ENCODE assay signal across 9 mouse cellular contexts in genomic region chr5:140659607-140660272, GRCm38 (mm10). TPM values are rescaled to one million over a fixed set of nuclear protein-coding genes. Genes with fewer than 3 reads are reported as not detected.
DNase-seq lines count a peak whose midpoint lies in the region; ATAC-seq and TF ChIP-seq lines count a peak whose summit lies in the region.
"Had no signal": no experiment of that assay in that cellular context is flagged by ENCODE, and none has a peak within 500 bp of the region (broad histone marks: within the 10 kb centered on the region; RNA-seq: fewer than 3 reads in every experiment).

No protein-coding gene starts in this region.

- H3K27me3 ChIP-seq in kidney, postnatal 0 days (ENCODE audit: insufficient read depth, low read length): no peaks in the 10 kb centered on the region
- no peaks in the 10 kb centered on the region for H3K27me3 ChIP-seq in forebrain, embryonic 12.5 days
- H3K27me3 ChIP-seq in neural tube, embryonic 13.5 days: no peaks in the 10 kb centered on the region
- no peaks in the 10 kb centered on the region for H3K27me3 ChIP-seq in heart, embryonic 11.5 days (ENCODE audit: control insufficient read depth, insufficient read depth, low read length)

- H3K9me3 ChIP-seq in kidney, postnatal 0 days (replicated peaks; ENCODE audit: low read length): no peaks in the 10 kb centered on the region
- no peaks in the 10 kb centered on the region for H3K9me3 ChIP-seq in forebrain, embryonic 12.5 days
- no peaks in the 10 kb centered on the region for H3K9me3 ChIP-seq in neural tube, embryonic 13.5 days
- no peaks in the 10 kb centered on the region for H3K9me3 ChIP-seq in heart, embryonic 11.5 days (replicated peaks; ENCODE audit: control insufficient read depth, low read length)
- H3K9me3 ChIP-seq: G1E had no signal

- no peaks in the 10 kb centered on the region for H3K36me3 ChIP-seq in kidney, postnatal 0 days (ENCODE audit: insufficient read depth, low read length)
- H3K36me3 ChIP-seq in forebrain, embryonic 12.5 days (replicated peaks): 0 out of 2 replicates have a peak, but pooled peaks cover 2% of the 10 kb centered on the region
- no peaks in the 10 kb centered on the region; the same call in 1 of the 2 replicates for H3K36me3 ChIP-seq in neural tube, embryonic 13.5 days
- H3K36me3 ChIP-seq in heart, embryonic 11.5 days (ENCODE audit: control insufficient read depth, insufficient read depth, low read length): no peaks in the 10 kb centered on the region
- H3K36me3 ChIP-seq: G1E had no signal

- WGBS in kidney, postnatal 0 days: 33% methylated on average over 16 of the region's 16 CpGs
- WGBS in forebrain, embryonic 12.5 days: 15% methylated on average over 16 of the region's 16 CpGs
- WGBS in neural tube, embryonic 13.5 days: 19% methylated on average over 16 of the region's 16 CpGs
- 53% methylated on average over 16 of the region's 16 CpGs for WGBS in heart, embryonic 11.5 days (ENCODE audit: insufficient replicate concordance)

- no peak overlapping the region for H3K27ac ChIP-seq in kidney, postnatal 0 days
- H3K27ac ChIP-seq in forebrain, embryonic 12.5 days: peak overlapping the region; percentile 95
- H3K27ac ChIP-seq in neural tube, embryonic 13.5 days (replicated peaks): peak overlapping the region; percentile 82
- no peak overlapping the region for H3K27ac ChIP-seq in heart, embryonic 11.5 days (ENCODE audit: low read depth, low read length)

- H3K4me3 ChIP-seq in kidney, postnatal 0 days (replicated peaks; ENCODE audit: low read depth, low read length): no peak overlapping the region
- H3K4me3 ChIP-seq in forebrain, embryonic 12.5 days (replicated peaks): no peak overlapping the region; the same call in 1 of the 2 replicates
- H3K4me3 ChIP-seq in neural tube, embryonic 13.5 days: no peak overlapping the region
- H3K4me3 ChIP-seq in heart, embryonic 11.5 days (ENCODE audit: low read depth, low read length): no peak overlapping the region

- H3K4me1 ChIP-seq in kidney, postnatal 0 days (replicated peaks; ENCODE audit: insufficient read depth, low read length): no peaks in the 10 kb centered on the region
- peaks cover 49% of the 10 kb centered on the region for H3K4me1 ChIP-seq in forebrain, embryonic 12.5 days
- peaks cover 56% of the 10 kb centered on the region for H3K4me1 ChIP-seq in neural tube, embryonic 13.5 days (replicated peaks)
- H3K4me1 ChIP-seq in heart, embryonic 11.5 days (ENCODE audit: control insufficient read depth, insufficient read depth, low read length): peaks cover 22% of the 10 kb centered on the region

- no peak for ATAC-seq in kidney, postnatal 0 days (replicated peaks; ENCODE audit: low FRiP score, low read depth)
- ATAC-seq in forebrain, embryonic 12.5 days (ENCODE audit: low FRiP score): peak; percentile 88
- peak; percentile 92 for ATAC-seq in neural tube, embryonic 13.5 days (ENCODE audit: low read depth)
- ATAC-seq in heart, embryonic 11.5 days (replicated peaks; ENCODE audit: insufficient number of reproducible peaks, low FRiP score, low TSS enrichment): no peak

- H3K9ac ChIP-seq in kidney, postnatal 0 days (ENCODE audit: low read depth, low read length): 0 out of 2 replicates have a peak overlapping the region, but pooled peaks have one; percentile 18
- H3K9ac ChIP-seq in forebrain, embryonic 12.5 days: peak overlapping the region; percentile 21; the same call in 1 of the 2 replicates
- 0 out of 2 replicates have a peak overlapping the region, but pooled peaks have one; percentile 31 for H3K9ac ChIP-seq in neural tube, embryonic 13.5 days
- H3K9ac ChIP-seq in heart, embryonic 11.5 days (ENCODE audit: low read depth, low read length): no peak overlapping the region

- no peak for DNase-seq in kidney, postnatal 0 days (ENCODE audit: low spot score)
- no peak for DNase-seq in kidney, postnatal 10 days
- peak; percentile 65 to 86 for DNase-seq in layer of hippocampus, postnatal 14 days (ENCODE audit: low spot score in 2 of 2)
- no peak for DNase-seq in gastrocnemius, postnatal 25 days
- DNase-seq in adipocyte (ENCODE audit: low spot score): no peak

- no peak overlapping the region for H3K4me2 ChIP-seq in kidney, postnatal 0 days (ENCODE audit: low read length)
- peak overlapping the region; percentile 24 for H3K4me2 ChIP-seq in forebrain, embryonic 12.5 days
- 0 out of 2 replicates have a peak overlapping the region, but pooled peaks have one; percentile 24 for H3K4me2 ChIP-seq in neural tube, embryonic 13.5 days
- H3K4me2 ChIP-seq in heart, embryonic 11.5 days: no peak overlapping the region

- no peak for TF ChIP-seq CTCF in kidney, postnatal 0 days (IDR thresholded peaks at IDR 0.05; ENCODE audit: low read depth)

RNA-seq across cellular contexts. Expression of gene Ttyh3, which starts 10.9 kb away (rescaled TPM):
- 21.7 and 25.3 TPM in 2 replicates for polyA plus RNA-seq in kidney, postnatal 0 days (2015; fragmentation: Nextera tagmentation; extraction: Ambion mirVana)
- polyA plus RNA-seq in forebrain, embryonic 12.5 days (2016; fragmentation: Nextera tagmentation; extraction: Ambion mirVana): 84.5 and 88.0 TPM in 2 replicates
- 100 to 1,000 TPM; 357 to 365 TPM for total RNA-seq in layer of hippocampus, postnatal 14 days (2021)
- polyA plus RNA-seq in neural tube, embryonic 13.5 days (2015; fragmentation: Nextera tagmentation; extraction: Ambion mirVana): 68.5 and 72.3 TPM in 2 replicates
- 1 to 10 TPM; 6.1 to 7.8 TPM for total RNA-seq in gastrocnemius, postnatal 25 days (2021)
- polyA plus RNA-seq in heart, embryonic 11.5 days (2014; fragmentation: Nextera tagmentation; extraction: Ambion mirVana): 26.7 and 28.8 TPM in 2 replicates

RNA-seq across cellular contexts. Expression of gene Iqce, which starts 42.4 kb away (rescaled TPM):
- polyA plus RNA-seq in kidney, postnatal 0 days (2015; fragmentation: Nextera tagmentation; extraction: Ambion mirVana): 18.7 and 19.7 TPM in 2 replicates
- 30.7 and 31.2 TPM in 2 replicates for polyA plus RNA-seq in forebrain, embryonic 12.5 days (2016; fragmentation: Nextera tagmentation; extraction: Ambion mirVana)
- 10 to 100 TPM; 43.3 to 53.8 TPM for total RNA-seq in layer of hippocampus, postnatal 14 days (2021)
- polyA plus RNA-seq in neural tube, embryonic 13.5 days (2015; fragmentation: Nextera tagmentation; extraction: Ambion mirVana): 22.9 and 24.1 TPM in 2 replicates
- 1 to 10 TPM; 3.4 to 3.9 TPM for total RNA-seq in gastrocnemius, postnatal 25 days (2021)
- 8.1 and 10.7 TPM in 2 replicates for polyA plus RNA-seq in heart, embryonic 11.5 days (2014; fragmentation: Nextera tagmentation; extraction: Ambion mirVana)

RNA-seq across cellular contexts. Expression of gene Brat1, which starts 45.1 kb away (rescaled TPM):
- polyA plus RNA-seq in kidney, postnatal 0 days (2015; fragmentation: Nextera tagmentation; extraction: Ambion mirVana): 16.7 and 18.3 TPM in 2 replicates
- polyA plus RNA-seq in forebrain, embryonic 12.5 days (2016; fragmentation: Nextera tagmentation; extraction: Ambion mirVana): 20.5 and 24.0 TPM in 2 replicates
- 10 to 100 TPM; 26.5 to 26.9 TPM for total RNA-seq in layer of hippocampus, postnatal 14 days (2021)
- 23.5 and 25.8 TPM in 2 replicates for polyA plus RNA-seq in neural tube, embryonic 13.5 days (2015; fragmentation: Nextera tagmentation; extraction: Ambion mirVana)
- total RNA-seq in gastrocnemius, postnatal 25 days (2021): 1 to 10 TPM; 4.8 to 5.8 TPM
- polyA plus RNA-seq in heart, embryonic 11.5 days (2014; fragmentation: Nextera tagmentation; extraction: Ambion mirVana): 9.0 and 9.8 TPM in 2 replicates

RNA-seq across cellular contexts. Expression of gene Lfng, which starts 52.6 kb away (rescaled TPM):
- 28.8 and 33.4 TPM in 2 replicates for polyA plus RNA-seq in kidney, postnatal 0 days (2015; fragmentation: Nextera tagmentation; extraction: Ambion mirVana)
- polyA plus RNA-seq in forebrain, embryonic 12.5 days (2016; fragmentation: Nextera tagmentation; extraction: Ambion mirVana): 30.9 and 32.8 TPM in 2 replicates
- total RNA-seq in layer of hippocampus, postnatal 14 days (2021): 10 to 100 TPM; 35.8 to 39.7 TPM
- 17.6 and 20.6 TPM in 2 replicates for polyA plus RNA-seq in neural tube, embryonic 13.5 days (2015; fragmentation: Nextera tagmentation; extraction: Ambion mirVana)
- 1 to 10 TPM; 2.7 to 5.5 TPM for total RNA-seq in gastrocnemius, postnatal 25 days (2021)
- polyA plus RNA-seq in heart, embryonic 11.5 days (2014; fragmentation: Nextera tagmentation; extraction: Ambion mirVana): 2.8 and 3.3 TPM in 2 replicates

Comparison
In these comparisons a context has a peak if more than half of its experiments do, and no peak if none do; other contexts are left out.
1. ATAC-seq: peak in forebrain, embryonic 12.5 days (single experiment) and neural tube, embryonic 13.5 days (single experiment); none in kidney, postnatal 0 days (single experiment) and heart, embryonic 11.5 days (single experiment).
2. DNase-seq: peak in layer of hippocampus, postnatal 14 days (2 of 2); none in kidney, postnatal 0 days (single experiment), kidney, postnatal 10 days (single experiment), gastrocnemius, postnatal 25 days (single experiment) and adipocyte (single experiment).
3. H3K27ac ChIP-seq: peak in forebrain, embryonic 12.5 days (single experiment) and neural tube, embryonic 13.5 days (single experiment); none in kidney, postnatal 0 days (single experiment) and heart, embryonic 11.5 days (single experiment).
4. H3K4me2 ChIP-seq: peak in forebrain, embryonic 12.5 days (single experiment) and neural tube, embryonic 13.5 days (single experiment); none in kidney, postnatal 0 days (single experiment) and heart, embryonic 11.5 days (single experiment).